Mouse (Mus musculus) layer of hippocampus, adult 9-11 months (tissue): ENCODE data around the gene Ppil6.

Experiments used
- DNase-seq: peaks from one replicate; pipeline ENCODE4 v3.0.0; 2022

Gene Ppil6

GRCm38 (mm10) chr10:41479961-41480360 lies 10.3 kb upstream of the Ppil6 start:
- DNase-seq: no peak

DNA sequence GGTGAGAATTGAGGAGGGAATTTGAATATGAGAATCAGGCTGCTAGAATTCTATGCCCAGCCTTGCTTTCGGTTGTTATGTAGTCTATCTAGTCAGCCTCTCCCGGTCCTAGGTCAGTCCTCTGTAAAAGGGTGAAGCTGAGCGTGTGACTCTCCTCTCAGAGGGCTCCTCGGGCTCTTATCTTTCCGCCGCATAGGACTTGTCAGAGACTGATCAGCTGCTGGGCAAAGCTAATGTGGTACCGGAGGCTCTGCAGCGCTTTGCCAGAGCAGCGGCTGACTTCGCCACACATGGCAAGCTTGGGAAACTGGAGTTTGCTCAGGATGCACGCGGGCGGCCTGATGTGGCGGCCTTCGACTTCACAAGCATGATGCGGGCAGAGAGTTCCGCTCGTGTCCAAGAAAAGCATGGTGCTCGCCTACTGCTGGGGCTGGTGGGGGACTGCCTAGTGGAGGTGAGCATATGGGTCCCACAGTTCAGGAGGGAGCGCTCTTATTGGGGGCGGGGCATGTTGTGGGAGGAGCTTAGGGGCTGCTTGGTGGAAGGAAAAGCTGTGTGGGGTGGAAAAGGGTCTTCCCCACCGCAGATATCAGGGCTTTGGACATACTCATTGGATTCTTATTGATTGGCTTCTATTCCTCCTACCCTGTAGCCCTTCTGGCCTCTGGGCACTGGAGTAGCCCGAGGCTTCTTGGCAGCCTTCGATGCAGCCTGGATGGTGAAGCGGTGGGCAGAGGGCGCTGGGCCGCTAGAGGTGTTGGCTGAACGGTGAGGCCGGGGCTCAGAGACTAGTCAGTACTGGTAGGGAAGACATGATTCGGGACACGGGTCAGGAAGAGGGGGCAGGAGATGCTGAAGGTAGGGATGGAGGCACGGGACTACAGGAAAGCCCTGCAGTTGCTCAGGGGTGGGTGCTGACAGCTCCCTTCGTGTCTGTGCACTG lies 9.0 kb upstream of the Ppil6 start:
- no peak for DNase-seq

- no peak for DNase-seq
Observed at GRCm38 (mm10) chr10:41482446-41482845, 7.8 kb upstream of the Ppil6 start.

GRCm38 (mm10) chr10:41485778-41486177 lies 4.5 kb upstream of the Ppil6 start:
- DNase-seq: no peak

DNA sequence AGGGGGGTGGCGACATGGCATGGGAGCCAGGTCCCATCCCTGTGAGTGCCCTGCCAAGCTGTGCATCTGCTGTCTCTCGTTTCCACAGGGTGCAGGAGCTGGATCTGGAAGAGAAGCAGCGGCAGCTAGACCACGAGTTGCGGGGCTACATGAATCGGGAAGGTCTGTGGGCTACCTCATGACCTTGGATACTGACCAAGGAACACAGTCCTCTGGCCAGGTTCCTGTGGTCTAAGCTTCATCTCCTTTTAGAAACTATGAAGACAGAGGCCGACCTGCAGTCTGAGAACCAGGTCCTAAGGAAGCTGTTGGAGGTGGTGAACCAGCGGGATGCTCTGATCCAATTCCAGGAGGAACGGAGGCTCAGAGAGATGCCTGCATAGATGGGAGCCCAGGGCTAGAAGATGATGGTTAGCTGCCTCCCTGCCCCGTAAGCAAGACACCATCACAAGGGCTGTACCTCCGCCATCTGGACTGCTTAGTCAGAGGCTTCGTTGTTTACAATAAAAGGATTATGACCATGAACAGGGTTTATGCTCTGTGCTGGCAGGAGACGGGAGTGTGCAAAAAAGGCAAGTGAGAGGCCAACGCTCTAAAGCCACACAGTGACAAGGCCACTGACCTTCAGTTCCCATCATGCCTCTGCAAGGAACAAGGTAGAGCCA lies 3.6 kb upstream of the Ppil6 start:
- DNase-seq: no peak

DNA sequence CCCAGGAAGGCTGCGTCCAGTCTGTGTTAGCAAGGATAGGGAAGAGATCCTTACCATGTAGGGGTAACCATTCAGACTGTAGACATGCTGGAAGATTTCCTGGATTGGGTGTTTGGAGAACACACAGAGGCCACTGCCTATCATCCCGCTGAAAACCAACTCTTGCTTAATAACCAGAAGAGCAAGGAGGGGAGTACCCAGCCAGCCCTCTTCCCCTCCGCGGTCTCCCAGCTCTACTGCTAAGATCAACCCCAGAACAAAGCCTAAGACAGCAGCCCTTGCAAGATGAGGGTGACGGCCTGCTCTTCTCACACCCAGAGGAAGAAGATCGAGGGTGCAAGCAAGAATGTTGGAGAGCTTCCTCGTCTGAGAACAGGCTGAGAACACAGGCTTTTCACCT lies 1.4 kb upstream of the Ppil6 start:
- DNase-seq: no peak

GRCm38 (mm10) chr10:41489294-41489693 lies 945 bp upstream of the Ppil6 start:
- no peak for DNase-seq

GRCm38 (mm10) chr10:41490518-41490873 lies 257 bp downstream of the Ppil6 start:
- DNase-seq: no peak

DNA sequence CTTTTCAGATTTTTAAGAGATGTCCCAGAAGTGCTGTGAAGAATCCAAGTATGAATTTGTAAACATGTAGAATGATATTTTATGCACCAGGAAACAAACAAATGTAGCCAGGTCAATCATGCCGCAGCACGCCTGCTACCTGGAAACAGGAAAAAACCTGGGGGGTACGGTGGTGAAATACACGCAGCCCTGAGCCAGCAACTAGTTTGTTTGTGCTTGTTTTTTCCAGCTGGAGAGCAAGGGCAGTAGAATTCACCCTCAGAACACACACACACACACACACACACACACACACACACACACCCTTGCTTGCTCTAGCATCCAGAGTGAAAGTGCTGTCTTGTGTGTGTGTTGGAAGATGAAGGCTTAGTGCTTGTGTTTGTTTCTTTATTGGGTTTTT lies 872 bp downstream of the Ppil6 start:
- no peak for DNase-seq

- DNase-seq: peak; percentile 36
Observed at GRCm38 (mm10) chr10:41500941-41501340, 10.7 kb downstream of the Ppil6 start.

GRCm38 (mm10) chr10:41504996-41505395 lies 14.8 kb downstream of the Ppil6 start:
- DNase-seq: no peak

GRCm38 (mm10) chr10:41505446-41505845 lies 15.2 kb downstream of the Ppil6 start:
- peak; percentile 85 for DNase-seq

DNA sequence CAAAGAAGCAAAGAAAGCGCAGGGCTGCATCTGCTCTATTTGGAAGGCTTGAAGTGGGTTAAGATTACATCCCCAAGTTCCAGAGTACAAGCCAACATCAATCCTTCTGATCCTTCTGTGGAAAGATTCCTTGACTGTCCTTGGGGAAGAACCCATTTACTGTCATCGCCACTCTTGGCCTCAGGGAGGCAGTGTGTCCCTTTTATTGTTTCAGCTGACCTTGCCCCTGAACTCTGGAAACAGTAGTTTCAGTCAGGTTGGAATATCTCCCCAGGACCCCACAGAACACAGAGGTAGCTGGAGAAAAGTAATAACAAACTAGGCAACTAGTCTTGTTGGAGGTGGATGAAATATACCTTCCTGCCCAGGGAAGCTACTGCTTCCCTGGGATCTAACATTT lies 18.9 kb downstream of the Ppil6 start:
- no peak for DNase-seq

- DNase-seq: no peak
Observed at GRCm38 (mm10) chr10:41514301-41514700, 24.1 kb downstream of the Ppil6 start.

DNA sequence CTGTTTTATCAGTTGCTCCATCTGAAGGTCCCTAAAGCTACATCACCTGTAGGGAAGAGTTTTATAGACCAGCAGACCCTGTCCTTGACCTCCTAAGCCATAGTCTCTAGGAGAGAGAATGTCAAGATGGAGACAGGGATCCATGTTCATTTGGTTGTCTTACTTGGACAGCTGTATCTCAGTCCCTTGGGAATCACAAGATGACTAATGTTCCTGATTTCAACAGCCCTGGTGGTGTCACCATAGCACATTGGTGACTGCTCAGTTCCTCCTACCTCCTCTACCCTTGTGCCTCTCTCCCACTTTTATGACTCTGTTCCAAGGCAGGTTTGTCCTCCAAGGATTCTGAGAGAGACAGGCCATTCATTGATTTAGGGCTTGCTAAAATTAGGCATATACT lies 24.7 kb downstream of the Ppil6 start:
- DNase-seq: no peak

DNA sequence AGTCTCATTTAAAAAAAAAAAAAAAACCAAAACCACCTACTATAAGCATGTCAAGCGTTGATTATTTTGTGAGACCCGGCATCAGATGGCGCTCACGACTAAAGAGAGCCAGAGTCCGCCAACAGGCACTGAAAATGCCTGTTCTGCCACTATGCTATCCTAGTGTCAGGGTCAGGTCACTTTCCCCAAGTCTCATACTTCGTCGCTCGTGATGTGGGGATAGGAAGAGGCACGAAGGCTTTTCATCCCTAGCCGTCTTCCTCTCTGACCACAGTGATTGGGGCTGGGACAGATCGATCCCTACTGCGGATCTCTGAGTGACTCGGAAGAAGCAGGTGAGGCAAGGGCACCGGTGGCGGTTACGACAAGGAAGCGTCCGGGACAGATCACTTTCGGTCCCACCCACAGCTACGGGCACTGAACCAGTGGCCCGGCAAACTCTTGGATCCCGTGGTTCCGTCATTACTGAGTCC lies 28.3 kb downstream of the Ppil6 start:
- peak; percentile 77 for DNase-seq

GRCm38 (mm10) chr10:41518981-41519618 lies 28.9 kb downstream of the Ppil6 start, which contains the start of gene Cd164:
TSS of gene Cd164 (plus strand) at chr10:41519414.
- peak; percentile 91 for DNase-seq

- peak; percentile 49 for DNase-seq
Observed at GRCm38 (mm10) chr10:41519640-41520409, 29.6 kb downstream of the Ppil6 start.

GRCm38 (mm10) chr10:41520410-41520673 lies 30.1 kb downstream of the Ppil6 start:
- no peak for DNase-seq

GRCm38 (mm10) chr10:41523386-41523785 lies 33.1 kb downstream of the Ppil6 start:
- DNase-seq: no peak

GRCm38 (mm10) chr10:41525696-41526095 lies 35.5 kb downstream of the Ppil6 start:
- DNase-seq: no peak

GRCm38 (mm10) chr10:41529972-41530371 lies 39.7 kb downstream of the Ppil6 start:
- DNase-seq: no peak

GRCm38 (mm10) chr10:41535991-41536390 lies 45.8 kb downstream of the Ppil6 start:
- no peak for DNase-seq
